Mouse (Mus musculus) urinary bladder, postnatal 36 days (tissue): ENCODE data around the gene Cd80.
"Not testable (repeated sequence)": the region's sequence is repeated elsewhere in the genome, so short reads cannot be mapped to it uniquely, and the experiment has no call there.

Source experiments
- DNase-seq, 2 experiments: peaks; one replicate each; pipeline ENCODE4 v3.0.0; 2022; ENCODE audit warnings: low spot score in 2 of 2, mixed read lengths in 1 of 2

The Cd80 gene

DNA sequence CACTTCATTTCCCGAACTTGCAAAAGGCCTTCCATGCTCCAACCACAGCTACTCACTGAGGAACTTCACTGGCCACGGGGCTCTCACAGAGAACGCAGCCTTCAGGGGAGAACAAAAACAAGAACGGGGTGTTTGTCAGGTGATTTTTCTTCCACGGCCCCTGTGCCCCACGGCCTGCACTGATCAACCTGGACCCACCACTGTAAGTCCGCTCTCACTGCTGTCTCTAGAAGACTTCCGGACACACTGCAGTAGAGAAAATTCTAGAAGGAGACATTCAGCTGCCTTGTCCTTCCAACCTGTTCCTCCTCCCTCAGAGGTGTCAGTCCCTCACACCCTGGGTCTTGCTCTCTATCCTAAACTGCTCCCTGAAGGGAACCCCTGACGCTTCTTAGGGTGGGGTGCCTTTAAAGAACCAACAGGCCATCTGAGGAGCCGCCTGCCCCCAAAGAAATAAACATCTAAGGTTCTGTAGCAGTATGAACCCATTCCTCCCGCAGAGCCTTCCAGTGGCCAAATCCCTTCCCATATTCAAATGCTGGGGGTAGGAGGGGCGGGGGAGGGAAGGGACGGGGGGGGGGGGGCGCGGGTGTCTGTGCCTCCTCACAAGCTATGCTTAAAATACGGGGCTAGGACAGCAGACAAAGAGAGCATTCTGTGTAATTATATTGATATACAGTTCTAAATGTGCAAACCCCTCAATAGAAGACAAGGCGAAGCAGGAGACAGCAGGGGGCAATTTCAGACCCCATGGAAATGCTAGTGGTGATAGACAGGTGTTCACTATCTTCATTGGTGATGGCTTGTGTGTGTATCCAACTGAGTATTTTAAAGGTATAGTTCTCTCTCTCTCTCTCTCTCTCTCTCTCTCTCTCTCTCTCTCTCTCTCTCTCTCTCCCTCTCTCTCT, at the start of gene Cd80:
Cd80 (plus strand) TSS at position 51 of the 908 bp plus-strand sequence.
- no peak for DNase-seq

DNA sequence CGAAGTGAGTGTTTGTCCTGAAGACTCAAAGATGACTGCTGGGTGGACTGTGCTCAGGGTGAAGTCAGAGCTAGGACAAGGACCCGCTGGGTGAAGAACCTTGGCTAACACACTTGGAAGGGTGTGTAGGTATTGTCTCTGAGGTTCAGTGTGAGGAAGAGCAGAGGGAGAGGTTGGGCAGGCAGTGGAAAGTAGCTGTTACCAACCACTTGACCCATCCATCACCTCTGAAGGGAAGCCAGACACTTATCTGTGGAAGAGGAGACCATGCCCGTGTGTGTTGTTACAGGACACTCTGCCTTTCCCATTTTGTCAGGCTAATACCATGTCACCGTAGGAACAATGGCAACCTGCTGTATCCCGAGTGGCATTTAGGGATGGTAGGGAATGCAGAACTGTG, 49.1 kb upstream of the Cd80 start:
- DNase-seq, result no peak

DNA sequence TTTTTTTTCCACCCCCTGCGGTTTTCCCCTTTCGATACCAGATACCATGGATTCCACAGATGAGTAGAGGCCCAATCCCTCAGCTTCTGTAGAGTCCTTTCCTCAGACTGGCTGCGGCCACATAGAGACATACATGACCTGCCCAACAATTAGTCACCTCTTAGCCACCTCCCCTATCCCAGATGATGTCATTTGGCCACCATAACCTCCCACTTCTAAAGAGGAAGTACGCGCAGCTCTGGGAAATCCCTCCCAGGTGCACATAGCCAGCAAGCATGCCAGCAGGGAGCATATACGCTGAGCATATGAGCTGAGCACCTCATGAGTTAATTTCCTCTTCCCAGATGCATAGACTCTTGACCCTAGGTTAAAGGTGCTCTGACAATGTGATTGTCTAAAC, 48.7 kb upstream of the Cd80 start:
- DNase-seq, result no peak

DNA sequence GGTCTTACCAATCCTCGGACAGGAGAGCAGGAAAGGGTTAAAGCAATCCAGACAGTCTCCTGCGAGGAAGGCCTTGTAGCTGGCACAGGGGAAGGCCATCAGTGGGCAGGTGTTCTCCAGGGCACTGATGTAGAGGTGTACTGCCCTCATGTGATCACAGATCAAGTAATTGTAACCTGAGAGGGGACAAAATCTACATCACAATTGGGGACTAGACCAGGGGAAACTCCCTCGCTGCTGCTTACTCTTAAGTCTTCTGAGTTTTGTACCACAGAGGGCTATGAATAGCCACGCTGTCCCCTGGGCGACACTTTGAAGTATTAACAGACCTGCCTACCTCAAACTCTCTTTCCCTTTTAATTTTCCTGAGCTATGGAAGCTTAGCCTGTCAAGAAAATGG, 47.8 kb upstream of the Cd80 start:
- DNase-seq, result no peak

DNA sequence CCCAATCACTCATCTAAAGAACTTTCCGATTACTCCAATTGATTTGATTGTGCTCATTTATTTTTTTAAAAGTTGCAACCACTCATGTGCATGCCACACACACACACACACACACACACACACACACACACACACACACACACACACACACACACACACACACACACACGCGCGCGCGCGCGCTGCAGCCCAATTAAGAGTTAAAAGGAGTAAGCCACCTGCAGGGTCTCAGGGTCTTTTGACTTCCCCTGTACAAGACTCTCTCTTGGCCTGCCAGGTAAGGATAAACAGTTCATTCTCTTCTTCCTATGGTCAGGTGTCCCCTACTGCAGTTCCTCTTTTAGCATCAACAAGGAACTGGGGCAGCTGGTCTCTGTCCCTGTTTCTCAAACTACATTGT, 46.9 kb upstream of the Cd80 start:
- DNase-seq, result no peak

DNA sequence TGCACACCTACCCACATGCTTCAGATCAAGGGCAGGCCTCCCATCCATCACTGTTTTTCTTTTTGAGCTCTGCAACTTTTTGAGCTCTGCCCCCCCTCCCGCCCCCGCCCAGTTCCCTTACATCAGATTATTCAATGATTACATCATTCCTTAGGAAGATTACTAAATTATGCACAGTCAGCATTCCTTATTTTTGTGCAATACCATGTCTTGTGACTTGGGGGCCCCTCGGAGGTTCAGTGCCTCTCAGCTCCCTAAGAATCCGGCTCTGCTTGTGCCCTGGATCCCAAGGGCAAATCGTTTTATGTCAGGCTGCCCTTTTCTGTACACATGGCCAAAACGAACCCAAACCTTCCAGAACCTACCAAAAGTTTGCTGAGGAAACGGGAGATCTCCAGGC, 40.4 kb upstream of the Cd80 start:
- no peak for DNase-seq

DNA sequence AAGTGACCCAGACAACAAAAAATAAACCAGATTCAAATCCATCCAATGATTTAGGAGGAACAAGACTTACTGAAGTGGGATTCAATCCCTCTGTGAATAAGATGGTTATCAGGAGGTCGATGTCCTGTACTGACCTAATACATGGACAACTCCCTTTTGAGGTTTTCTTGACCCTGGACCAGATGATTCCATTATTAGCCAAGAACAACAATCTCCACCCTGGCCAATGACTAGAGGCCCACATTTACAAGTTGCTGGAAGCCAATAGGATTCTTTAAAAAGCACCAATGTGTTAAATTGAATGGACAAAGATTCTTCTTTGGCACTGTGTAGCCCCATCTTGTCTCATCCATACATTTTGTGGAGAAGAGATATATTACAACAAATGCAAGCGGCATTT, 30.0 kb upstream of the Cd80 start:
- DNase-seq, result no peak

DNA sequence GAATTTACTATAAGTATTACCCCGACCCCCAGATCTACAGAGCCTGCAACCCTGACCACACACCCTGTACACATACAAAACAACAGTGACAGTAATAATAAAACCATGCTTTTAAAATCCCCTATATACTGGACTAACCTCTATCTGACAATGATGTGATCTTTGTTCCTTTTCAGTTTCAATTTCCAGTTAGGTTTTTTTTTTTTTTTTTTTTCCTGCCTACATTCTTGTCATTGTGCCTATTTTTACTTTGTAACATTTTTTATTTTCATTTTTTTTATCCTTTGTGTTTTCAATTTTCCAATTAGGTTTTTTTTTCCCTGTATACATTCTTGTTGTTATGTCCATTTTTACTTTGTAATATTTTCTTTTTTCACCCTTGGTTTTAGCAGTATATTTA, 29.6 kb upstream of the Cd80 start:
- no peak for DNase-seq

DNA sequence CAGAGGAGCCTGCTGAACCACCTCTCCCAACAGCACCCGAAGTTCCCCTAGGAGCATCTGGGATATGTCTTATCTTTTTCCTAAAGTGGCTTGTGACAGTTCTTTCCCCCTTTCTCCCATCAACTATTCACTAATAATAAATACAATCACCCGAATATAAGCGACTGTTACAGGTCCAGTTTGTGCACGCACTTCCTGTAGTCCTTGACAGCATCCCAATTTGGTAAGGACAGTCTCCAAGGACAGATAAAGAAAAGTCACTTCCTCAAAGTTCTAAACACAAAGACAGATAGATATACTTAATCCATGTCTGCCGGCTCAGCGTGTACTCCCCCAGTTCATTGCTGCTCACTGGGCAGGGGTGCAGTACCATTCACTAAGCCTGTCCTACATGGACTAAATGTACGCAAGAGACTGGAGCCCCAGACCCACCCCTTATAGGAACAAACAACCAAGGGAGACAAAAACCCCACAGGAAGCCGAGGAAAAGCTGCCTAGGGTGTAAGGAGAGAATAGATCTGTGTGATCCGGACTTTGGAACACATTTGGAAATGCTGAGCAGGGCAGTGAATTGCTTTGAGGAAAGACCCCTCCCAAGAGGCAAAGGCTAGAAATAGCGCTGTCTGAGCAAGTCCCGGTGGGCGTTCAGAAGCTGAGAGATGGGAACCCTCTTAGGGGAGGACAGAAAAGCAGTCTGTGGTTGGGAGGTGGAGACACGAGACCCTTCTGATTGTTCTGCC, 23.7 kb upstream of the Cd80 start:
- no peak for DNase-seq

DNA sequence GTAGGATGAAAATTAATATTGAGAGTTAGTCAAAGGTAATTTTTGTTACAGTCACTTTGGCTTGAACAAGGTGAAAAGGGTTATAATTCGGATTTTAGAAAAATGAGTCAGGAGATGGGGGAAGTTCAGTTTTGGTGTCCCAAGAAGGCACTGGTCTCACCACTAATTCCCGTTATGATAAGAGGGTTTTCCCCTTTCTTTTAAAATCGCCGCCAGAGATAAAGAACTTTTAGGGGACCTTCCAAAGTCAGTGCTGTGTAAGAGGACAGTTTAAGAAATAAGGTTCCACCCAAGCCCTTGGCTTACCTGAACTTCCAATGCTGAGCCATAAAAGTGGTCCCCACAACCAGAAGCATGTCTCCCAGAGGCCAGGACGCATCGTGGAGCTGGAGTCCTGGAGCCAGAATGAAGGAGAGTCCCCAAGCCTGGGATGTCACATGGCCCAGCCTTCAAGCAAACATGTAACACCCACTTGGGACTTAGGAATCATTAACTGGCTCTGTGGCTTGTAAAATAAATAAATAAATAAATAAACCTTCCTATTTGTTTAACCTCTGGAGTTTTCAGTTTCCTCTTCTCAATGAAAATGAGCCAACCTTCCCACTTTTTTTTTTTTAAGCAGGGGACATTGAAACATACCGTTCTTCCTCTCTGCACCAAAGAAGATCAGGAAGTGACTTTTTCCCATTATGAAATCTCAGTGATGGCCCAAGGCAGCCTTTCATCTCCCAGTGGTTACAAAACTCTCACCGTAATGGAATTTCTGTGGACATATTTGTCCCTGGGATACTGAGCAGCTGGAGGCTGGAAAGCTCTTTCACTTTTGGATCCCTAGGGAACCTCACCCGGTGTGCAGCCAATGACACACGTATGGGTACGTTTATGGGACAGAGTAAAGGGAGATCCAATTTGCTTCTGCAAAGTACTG, 22.6 kb upstream of the Cd80 start, which contains the start of gene Pla1a:
Pla1a (minus strand) TSS at position 648 of the 928 bp plus-strand sequence.
- DNase-seq, result no peak

DNA sequence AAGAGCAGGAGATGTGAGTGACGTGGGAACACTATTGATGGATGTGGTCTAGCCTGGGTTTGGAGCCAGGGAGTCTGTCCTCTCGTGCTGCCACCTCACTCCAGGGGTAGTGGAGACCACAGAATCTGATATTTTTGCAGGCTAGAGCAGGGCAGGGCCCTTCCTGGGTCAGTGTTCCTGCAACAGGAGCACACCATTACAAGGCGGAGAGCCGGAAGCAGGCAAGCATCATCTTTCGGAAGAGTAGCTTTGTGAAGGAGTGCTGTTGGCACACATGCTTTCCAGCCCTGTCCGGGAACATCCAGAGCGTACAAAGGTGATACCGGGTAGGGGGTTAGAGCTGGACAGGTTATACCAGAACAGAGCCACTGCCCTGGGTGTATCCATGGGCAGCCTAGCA, 21.8 kb upstream of the Cd80 start:
- DNase-seq, result no peak

DNA sequence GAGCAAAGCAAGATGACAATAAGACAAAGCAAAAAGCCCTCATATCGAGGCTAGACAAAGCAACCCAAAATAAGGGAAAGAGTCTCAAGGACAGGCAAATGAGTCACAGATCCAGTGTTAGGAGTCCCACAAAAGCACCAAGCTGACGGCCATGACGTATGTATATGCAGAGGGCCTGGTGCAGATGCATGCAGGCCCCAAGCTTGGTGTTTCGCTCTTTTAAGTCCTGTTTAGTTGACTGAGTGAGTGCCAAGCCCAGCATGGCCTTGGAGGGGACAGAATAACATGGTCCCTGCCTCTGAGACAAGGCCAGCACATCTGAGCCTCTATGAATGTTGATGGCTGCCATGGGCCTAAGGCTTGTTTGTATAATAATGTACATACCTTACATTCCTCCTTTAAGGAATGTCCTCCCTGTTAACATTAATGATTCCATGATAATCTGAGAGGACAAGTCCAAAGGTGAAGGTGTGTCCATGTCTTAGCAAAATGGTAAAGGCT, 21.0 kb upstream of the Cd80 start:
- DNase-seq, result no peak

DNA sequence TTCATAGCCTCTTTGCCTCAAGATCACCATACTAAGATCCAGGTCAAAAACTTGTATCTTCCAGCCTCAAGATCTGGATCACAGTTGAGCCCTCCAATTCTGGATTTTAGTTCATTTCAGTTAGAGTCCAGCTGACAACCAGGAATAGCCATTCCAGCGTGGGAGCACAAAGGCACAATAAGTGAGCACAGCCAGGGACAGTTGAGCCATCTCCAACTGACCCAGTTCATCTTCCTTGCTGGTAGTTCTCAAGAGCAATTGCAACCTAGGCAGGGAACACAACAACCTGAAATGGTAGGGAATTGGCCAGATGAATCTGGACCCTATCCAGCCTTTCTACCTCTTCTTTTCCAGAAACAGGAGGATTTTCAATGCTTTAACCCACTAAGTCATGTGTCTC, 16.2 kb upstream of the Cd80 start:
- no peak for DNase-seq

DNA sequence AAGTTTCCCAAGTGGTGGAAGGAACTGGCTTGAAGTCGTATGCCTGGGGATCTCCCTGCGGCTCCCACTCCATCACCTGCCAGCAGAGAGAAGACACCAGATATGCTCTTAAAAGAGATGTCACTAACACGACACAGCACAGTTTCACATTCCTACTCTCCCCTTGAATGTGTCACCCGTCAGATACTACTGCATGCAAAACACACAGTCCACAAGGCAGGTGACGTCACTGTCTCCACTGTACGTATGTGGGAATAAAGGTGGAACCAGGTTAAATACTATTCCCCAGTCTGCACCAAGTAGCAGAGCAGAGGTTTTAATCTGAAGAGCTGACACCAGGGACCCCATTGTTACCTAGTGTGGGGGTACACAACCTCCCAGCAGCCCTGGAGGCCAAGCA, 15.0 kb upstream of the Cd80 start:
- no peak for DNase-seq

DNA sequence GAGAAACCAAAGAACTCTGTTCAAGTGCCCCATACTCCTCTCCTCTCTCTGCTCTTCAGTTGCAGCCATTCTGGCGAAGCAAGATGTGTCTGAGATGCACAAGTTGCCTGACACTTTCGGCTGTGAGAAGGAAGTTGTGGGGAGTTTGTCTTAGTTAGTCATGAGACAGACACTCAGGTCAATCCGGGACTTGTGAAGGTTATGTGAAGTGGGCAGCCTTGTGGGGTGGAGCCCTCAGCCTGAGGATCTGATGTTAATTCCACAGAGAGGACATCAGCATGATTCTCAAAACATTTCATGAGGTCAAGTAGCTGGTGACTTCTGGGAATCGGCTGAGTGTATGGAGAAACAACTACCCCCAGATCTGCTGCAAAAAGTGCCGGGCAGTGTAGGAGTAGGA, 13.8 kb upstream of the Cd80 start:
- no peak for DNase-seq

DNA sequence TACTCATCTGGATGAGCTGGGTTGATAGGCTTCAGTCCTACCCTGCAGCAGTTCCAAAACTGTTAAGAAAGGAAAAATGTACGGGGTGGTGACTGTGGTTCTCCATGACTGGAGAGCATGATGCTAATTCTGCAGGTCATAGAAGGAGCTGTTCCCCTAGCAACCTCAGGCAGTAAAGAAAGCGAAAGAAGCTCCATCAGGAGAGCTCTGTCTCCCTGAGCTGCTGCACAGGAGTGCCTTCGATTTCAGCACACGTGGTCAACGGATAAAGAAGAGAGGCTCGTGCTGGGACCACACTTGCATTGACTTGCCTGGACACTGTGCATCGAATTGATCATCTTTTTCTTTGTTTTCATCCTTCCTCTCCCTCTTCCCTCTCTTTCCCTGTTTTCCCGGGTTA, 13.1 kb upstream of the Cd80 start:
- DNase-seq, result no peak

DNA sequence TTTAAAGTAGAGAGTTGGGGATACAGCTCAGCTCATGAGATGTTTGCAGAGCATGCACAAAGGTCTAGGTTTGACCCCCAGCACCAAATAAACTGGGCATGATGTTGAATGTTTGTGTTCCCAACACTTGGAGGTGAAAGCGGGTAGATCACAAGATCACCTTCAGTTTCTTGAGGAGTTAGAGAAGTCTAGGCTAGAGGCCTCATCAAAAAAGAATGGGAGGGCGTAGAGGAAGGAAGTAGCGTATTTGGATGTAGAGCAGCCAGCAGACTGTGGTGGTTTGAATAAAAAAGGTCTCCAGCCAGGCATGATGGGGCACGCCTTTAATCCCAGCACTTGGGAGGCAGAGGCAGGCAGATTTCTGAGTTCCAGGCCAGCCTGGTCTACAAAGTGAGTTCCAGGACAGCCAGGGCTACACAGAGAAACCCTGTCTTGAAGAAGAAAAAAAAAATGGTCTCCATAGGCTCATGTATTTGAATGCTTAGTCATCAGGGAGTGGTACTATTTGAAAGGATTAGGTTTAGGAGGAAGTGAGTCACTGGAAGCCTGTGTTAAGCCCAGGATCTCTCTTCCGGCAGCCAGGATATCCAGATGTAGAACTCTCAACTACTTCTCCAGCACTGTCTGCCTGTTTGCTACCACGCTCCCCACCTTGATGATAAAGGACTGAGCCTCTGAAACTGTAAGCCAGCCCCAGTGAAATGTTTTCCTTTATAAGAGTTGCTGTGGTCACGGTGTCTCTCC, 11.5 kb upstream of the Cd80 start:
- no peak for DNase-seq

DNA sequence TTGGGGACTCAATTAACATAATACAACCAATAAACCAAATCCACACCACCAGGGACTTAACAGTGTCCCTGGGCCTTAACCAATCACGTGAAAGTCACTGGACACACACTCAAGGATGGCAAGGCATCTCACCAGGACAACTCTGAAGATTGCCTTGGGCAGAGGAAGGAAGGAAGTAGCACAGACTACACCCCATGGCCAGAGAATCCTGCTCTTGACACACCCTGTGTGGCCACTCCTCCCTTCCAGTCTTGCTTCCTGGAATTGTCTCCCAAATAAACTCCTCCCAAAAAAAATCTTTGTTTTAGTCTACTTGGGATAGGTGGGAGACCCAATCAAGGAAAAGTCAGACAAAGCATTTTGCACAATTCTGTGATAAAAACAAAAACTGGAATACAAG, 10.3 kb upstream of the Cd80 start:
- no peak for DNase-seq

DNA sequence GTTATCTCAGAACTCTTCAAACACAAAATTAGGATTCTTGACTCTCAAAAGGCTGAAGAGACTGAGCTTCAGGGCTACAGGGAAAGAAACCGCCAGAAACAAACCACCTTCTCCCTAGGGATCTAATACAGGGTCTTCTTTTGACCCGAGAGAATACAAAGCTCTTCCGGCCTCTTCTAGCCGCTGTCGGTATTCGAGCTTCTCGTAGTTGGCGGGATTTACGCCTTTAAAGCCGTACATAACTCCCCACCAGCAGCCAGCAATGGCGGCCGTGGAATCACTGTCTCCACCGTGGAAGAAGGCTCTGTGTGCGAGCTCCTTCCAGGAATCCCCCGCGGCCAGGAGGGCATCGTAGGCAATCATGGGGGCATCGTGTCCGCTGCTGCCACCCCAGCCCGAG, 9.8 kb upstream of the Cd80 start:
- no peak for DNase-seq

DNA sequence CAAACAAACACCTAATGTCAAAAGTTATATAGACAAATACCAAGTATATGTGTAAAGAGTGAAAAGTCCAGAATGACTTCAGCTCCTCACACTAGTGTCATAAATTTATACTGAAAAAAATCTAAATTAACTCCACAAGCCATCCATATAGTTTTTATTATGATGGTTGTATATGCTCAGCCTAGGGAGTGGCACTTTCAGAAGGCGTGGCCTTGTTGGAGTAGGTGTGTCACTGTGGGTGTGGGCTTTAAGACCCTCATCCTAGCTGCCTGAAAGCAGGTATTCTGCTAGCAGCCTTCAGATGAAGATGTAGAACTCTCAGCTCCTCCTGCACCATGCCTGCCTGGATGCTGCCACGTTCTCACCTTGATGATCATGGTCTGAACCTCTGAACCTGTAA, 9.2 kb upstream of the Cd80 start:
- not testable (repeated sequence) for DNase-seq

DNA sequence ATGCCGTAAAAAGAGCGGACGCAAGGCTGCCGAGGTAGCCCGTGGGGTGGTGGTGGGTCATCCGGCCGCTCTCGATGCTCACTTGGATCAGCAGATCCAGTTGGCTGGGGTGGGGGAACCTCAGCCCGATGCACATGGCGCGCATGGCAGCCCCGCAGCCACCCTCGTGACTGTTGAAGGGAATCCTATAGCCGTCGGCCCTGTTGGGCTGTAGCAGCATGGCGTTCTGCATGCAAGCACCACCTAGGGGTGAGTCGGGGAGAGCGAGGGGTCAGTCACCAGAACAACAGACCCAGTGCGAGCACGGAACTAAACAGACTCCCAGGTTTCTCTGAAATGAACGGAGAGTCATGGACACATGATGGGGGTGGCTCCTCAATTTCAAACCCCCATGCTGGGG, 8.0 kb upstream of the Cd80 start:
- DNase-seq, result no peak
